Mouse (Mus musculus) CH12.LX (cell line): ENCODE measurements around the gene Rapgef4. TPM values are rescaled to one million over a fixed set of nuclear protein-coding genes. Genes with fewer than 3 reads are reported as not detected.

Experiments
- DNase-seq: peaks from one replicate; pipeline ENCODE4 v3.0.0-alpha.2; 2013; ENCODE audit errors: extremely low read depth
- H3K27ac ChIP-seq: 2 replicates; pipeline ENCODE4 v1.5.1; 2012; ENCODE audit warnings: low read depth, mild to moderate bottlenecking, control low read depth, moderate library complexity; ENCODE audit not compliant: insufficient read depth
- H3K27me3 ChIP-seq: replicated peaks from 2 replicates; pipeline ENCODE3; 2012; ENCODE audit warnings: inconsistent platforms
- H3K36me3 ChIP-seq, 2 experiments: replicated peaks in 1 of 2; 2 replicates each; pipeline versions ENCODE3 to v1.6.1; 2012; ENCODE audit warnings: inconsistent platforms in 1 of 2, low read length in 1 of 2, mild to moderate bottlenecking in 1 of 2, mixed read lengths in 1 of 2, moderate library complexity in 1 of 2; ENCODE audit not compliant: control insufficient read depth in 1 of 2, insufficient read depth in 1 of 2
- H3K4me1 ChIP-seq, 2 experiments: 2 replicates each; pipeline ENCODE4 v1.6.1; 2012; ENCODE audit warnings: inconsistent platforms in 1 of 2, moderate library complexity in 1 of 2; ENCODE audit not compliant: insufficient read depth in 2 of 2, control insufficient read depth in 1 of 2
- H3K4me2 ChIP-seq: 2 replicates; pipeline ENCODE4 v1.6.1; 2012; ENCODE audit warnings: low read depth, mild to moderate bottlenecking, control low read depth; ENCODE audit not compliant: poor library complexity, insufficient read depth, severe bottlenecking
- H3K4me3 ChIP-seq, 3 experiments: fragments of 150-350 bp in 1 of 3; sonication (generic) in 1 of 3; replicated peaks in 1 of 3; 2 replicates each; pipeline versions ENCODE3 to v1.5.1; 2011 to 2012; ENCODE audit warnings: low read depth in 2 of 3, low read length in 2 of 3, mild to moderate bottlenecking in 2 of 3, moderate library complexity in 2 of 3, control low read depth in 1 of 3, improper control_type of control experiment in 1 of 3, inconsistent platforms in 1 of 3, mixed read lengths in 1 of 3; ENCODE audit not compliant: poor library complexity in 1 of 3
- H3K79me2 ChIP-seq: replicated peaks from 2 replicates; pipeline ENCODE4 v1.6.1; 2012; ENCODE audit warnings: mild to moderate bottlenecking, moderate library complexity; ENCODE audit not compliant: control insufficient read depth, poor library complexity, insufficient read depth, severe bottlenecking; ENCODE audit errors: extremely low read depth
- H3K9ac ChIP-seq: 2 replicates; pipeline ENCODE4 v1.6.1; 2012; ENCODE audit warnings: low read depth, mild to moderate bottlenecking, control low read depth, moderate library complexity; ENCODE audit not compliant: insufficient read depth
- H3K9me3 ChIP-seq: replicated peaks from 2 replicates; pipeline ENCODE3; 2012; ENCODE audit warnings: low read length, inconsistent platforms, mixed read lengths
- BHLHE40 ChIP-seq: IDR thresholded peaks from 2 replicates; pipeline ENCODE4 v1.6.1; 2011; ENCODE audit warnings: mild to moderate bottlenecking, low read depth, low read length, improper control_type of control experiment
- CHD1 ChIP-seq: IDR thresholded peaks from 2 replicates; pipeline ENCODE4 v1.6.1; 2012; ENCODE audit warnings: low read depth, low read length, improper control_type of control experiment, inconsistent platforms
- CTCF ChIP-seq, 2 experiments: IDR thresholded peaks in 1 of 2; conservative IDR thresholded peaks in 1 of 2; 2 replicates each; pipeline ENCODE4 v1.5.1; 2011 to 2012; ENCODE audit warnings: low read depth in 2 of 2, low read length in 2 of 2, improper control_type of control experiment in 1 of 2, inconsistent platforms in 1 of 2, mild to moderate bottlenecking in 1 of 2, moderate library complexity in 1 of 2
- E2F4 ChIP-seq: IDR thresholded peaks from 2 replicates; pipeline ENCODE4 v1.6.1; 2011; ENCODE audit warnings: low read depth, low read length, improper control_type of control experiment; ENCODE audit not compliant: insufficient replicate concordance
- ELF1 ChIP-seq: IDR thresholded peaks from 2 replicates; pipeline ENCODE4 v1.6.1; 2014; ENCODE audit warnings: low read depth, mild to moderate bottlenecking, inconsistent platforms, low read length, improper control_type of control experiment
- EP300 ChIP-seq: IDR thresholded peaks from 2 replicates; pipeline ENCODE4 v1.6.1; 2011; ENCODE audit warnings: low read length, improper control_type of control experiment
- ETS1 ChIP-seq: conservative IDR thresholded peaks from 2 replicates; pipeline ENCODE4 v1.6.1; 2012; ENCODE audit warnings: low read depth, mild to moderate bottlenecking, inconsistent platforms, low read length, improper control_type of control experiment, moderate library complexity
- GABPA ChIP-seq: IDR thresholded peaks from 2 replicates; pipeline ENCODE4 v1.6.1; 2012; ENCODE audit warnings: low read depth, low read length, improper control_type of control experiment, inconsistent platforms; ENCODE audit not compliant: insufficient replicate concordance
- IRF4 ChIP-seq: IDR thresholded peaks from 2 replicates; pipeline ENCODE4 v1.6.1; 2014; ENCODE audit warnings: low read depth, mild to moderate bottlenecking, inconsistent platforms, low read length, improper control_type of control experiment
- JUN ChIP-seq: IDR thresholded peaks from 2 replicates; pipeline ENCODE4 v1.6.1; 2011; ENCODE audit warnings: low read depth, mild to moderate bottlenecking, low read length, improper control_type of control experiment, moderate library complexity; ENCODE audit not compliant: insufficient read depth
- MAX ChIP-seq: IDR thresholded peaks from 2 replicates; pipeline ENCODE4 v1.6.1; 2011; ENCODE audit warnings: low read length, improper control_type of control experiment
- MAZ ChIP-seq: IDR thresholded peaks from 2 replicates; pipeline ENCODE4 v1.6.1; 2012; ENCODE audit warnings: low read depth, mild to moderate bottlenecking, inconsistent platforms, low read length, improper control_type of control experiment, moderate library complexity
- MEF2A ChIP-seq: IDR thresholded peaks from 2 replicates; pipeline ENCODE4 v1.6.1; 2014; ENCODE audit warnings: low read depth, mild to moderate bottlenecking, inconsistent platforms, low read length, improper control_type of control experiment, borderline replicate concordance
- MXI1 ChIP-seq: IDR thresholded peaks from 2 replicates; pipeline ENCODE4 v1.6.1; 2011; ENCODE audit warnings: mild to moderate bottlenecking, low read depth, low read length, improper control_type of control experiment
- NELFE ChIP-seq: IDR thresholded peaks from 2 replicates; pipeline ENCODE4 v1.6.1; 2011; ENCODE audit warnings: low read depth, low read length, improper control_type of control experiment
- PAX5 ChIP-seq: IDR thresholded peaks from 2 replicates; pipeline ENCODE4 v1.6.1; 2012; ENCODE audit warnings: low read length, inconsistent platforms, mixed read lengths
- RAD21 ChIP-seq: IDR thresholded peaks from 2 replicates; pipeline ENCODE4 v1.6.1; 2011; ENCODE audit warnings: low read depth, mild to moderate bottlenecking, low read length, improper control_type of control experiment, moderate library complexity
- TBP ChIP-seq: conservative IDR thresholded peaks from 2 replicates; pipeline ENCODE4 v1.6.1; 2011; ENCODE audit warnings: low read depth, low read length, improper control_type of control experiment
- UBTF ChIP-seq: IDR thresholded peaks from 2 replicates; pipeline ENCODE4 v1.6.1; 2012; ENCODE audit warnings: low read depth, mild to moderate bottlenecking, inconsistent platforms, low read length, improper control_type of control experiment, moderate library complexity
- USF2 ChIP-seq: conservative IDR thresholded peaks from 2 replicates; pipeline ENCODE4 v1.6.1; 2011; ENCODE audit warnings: low read depth, low read length, improper control_type of control experiment
- ZNF384 ChIP-seq: IDR thresholded peaks from 2 replicates; pipeline ENCODE4 v1.6.1; 2012; ENCODE audit warnings: low read depth, low read length, improper control_type of control experiment, inconsistent platforms
- dilution Hi-C: fragments of 300-500 bp; cut with MboI; formaldehyde crosslinking; loops from 2 replicates; pipeline ENCODE4 v1.14.3; 2020; ENCODE audit warnings: low sequenced_read_pairs; ENCODE audit not compliant: extremely low pct_unique_long_range_greater_than_20kb, extremely low pct_ligation_motif_present
- in situ Hi-C: fragments of 300-500 bp; cut with MboI; formaldehyde crosslinking; loops from 3 replicates; pipeline ENCODE4 v1.14.3; 2019; ENCODE audit warnings: low sequenced_read_pairs, low pct_ligation_motif_present, low pct_unique_long_range_greater_than_20kb, mixed read lengths
- polyA plus RNA-seq: library from polyadenylated mRNA; unstranded; fragments of >175 nt; gene quantifications from 2 replicates; pipeline ENCODE4 v1.2.1, GENCODE M21; 2012; ENCODE audit warnings: low read depth; ENCODE audit not compliant: insufficient read length
- total RNA-seq, 2 experiments: library from RNA; depleted of rRNA; stranded (reverse); fragments of 300-350 nt in 1 of 2; fragments of >200 nt in 1 of 2; gene quantifications; 2 replicates each; pipeline ENCODE4 v1.2.3; 2012 to 2014

Gene Rapgef4
- total and polyA plus RNA-seq, 3 experiments, result 0.12 to 0.13 TPM; not detected in 1

DNA sequence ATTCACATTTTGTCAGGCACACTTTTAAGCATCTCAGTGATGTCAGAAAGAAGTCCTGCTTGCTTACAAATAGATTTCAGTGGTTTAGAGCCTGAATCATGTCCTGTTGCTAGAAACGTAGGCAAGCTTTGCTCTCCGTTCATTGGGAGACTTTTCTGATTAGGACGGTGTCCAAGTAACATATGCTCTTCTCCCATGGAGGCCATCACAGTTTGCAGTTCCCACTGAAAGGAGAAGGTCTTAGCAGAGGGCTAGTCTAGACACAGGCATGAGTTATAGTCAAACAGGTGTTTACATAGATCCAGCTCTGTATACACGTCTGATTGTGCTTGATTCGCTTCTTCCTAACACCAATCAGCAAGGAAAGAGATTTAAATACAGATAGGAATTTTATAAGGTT is 135.7 kb downstream of the Rapgef4 start:
- Histone ChIP-seq H3K4me1 (peaks cover 11 to 34% of the 10 kb centered on the region in 2 experiments), H3K79me2 (no peaks in the 10 kb centered on the region), H3K36me3 (no peaks in the 10 kb centered on the region), H3K9me3 (no peaks in the 10 kb centered on the region), H3K27ac (no peak overlapping the region), H3K4me2 (no peak overlapping the region), H3K4me3 (no peak overlapping the region), H3K9ac (no peak overlapping the region), H3K27me3 (no peaks in the 10 kb centered on the region)
- DNase-seq, result no peak
- in situ Hi-C loops, result no loop called here
- dilution Hi-C loops, result no loop called here
- TF ChIP-seq ETS1 (no peak), E2F4 (no peak), MAZ (no peak), IRF4 (no peak), RAD21 (no peak), PAX5 (no peak), JUN (no peak), CHD1 (no peak)

DNA sequence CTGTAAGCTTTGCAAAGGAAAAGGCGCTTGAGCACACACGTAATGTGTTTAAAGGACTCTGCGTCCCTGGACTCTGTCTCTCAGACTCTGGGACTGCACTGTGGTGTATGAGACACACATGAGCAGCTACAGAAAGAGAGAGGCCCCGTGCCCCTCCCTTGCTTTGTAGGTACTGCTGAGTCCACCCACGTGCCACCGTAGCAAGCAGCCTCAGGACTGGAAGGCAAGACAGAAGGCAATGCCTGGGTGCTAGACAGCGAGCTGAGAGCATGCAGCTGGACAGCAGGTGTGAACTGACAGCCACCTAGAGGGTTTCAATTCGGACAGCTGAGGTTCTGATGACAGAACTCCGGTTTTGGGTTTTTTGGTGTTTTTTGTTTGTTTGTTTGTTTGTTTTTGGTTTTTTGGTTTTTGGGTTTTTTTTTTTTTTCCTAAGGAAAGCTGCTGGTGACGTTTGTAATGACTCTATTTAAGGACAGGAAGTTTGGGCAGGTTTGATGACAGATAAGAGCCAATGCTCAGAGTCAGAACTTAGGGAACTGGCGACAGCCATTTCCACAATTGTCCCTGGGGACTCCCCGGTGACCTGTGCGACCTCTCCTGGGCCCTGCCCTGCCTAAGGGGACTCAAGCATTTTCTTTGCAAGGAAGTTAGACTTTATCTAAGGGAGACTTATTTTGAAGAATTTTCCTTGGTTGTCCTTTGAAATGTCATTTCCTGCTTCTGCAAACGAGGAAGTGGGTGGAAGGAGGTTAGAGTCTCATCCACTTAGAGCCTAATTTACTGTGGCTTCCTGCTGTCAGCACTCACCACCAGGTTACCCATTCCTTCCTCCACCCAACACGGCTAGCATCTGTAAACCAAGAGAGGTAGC is 136.3 kb downstream of the Rapgef4 start:
- dilution Hi-C loops (no loop called here), in situ Hi-C loops (no loop called here)
- H3K4me1 ChIP-seq, result peaks cover 11 to 34% of the 10 kb centered on the region in 2 experiments
- H3K27me3 ChIP-seq, result no peaks in the 10 kb centered on the region
- H3K9me3 ChIP-seq, result no peaks in the 10 kb centered on the region
- no peak overlapping the region for H3K4me3 ChIP-seq
- peak; percentile 71 for DNase-seq
- H3K9ac ChIP-seq, result no peak overlapping the region
- TF ChIP-seq ZNF384 (peak; percentile 62; the same call in 1 of the 2 replicates), MAX (peak; percentile 74), BHLHE40 (peak; percentile 82), CTCF (conservative IDR thresholded peaks at IDR 0.05 in 1 of 2, IDR thresholded peaks at IDR 0.05 in 1 of 2; ENCODE audit: low read depth in 2 of 2, low read length in 2 of 2) (no peak), PAX5 (no peak), EP300 (peak; percentile 63; the same call in 1 of the 2 replicates), ELF1 (peak; percentile 31), MEF2A (peak; percentile 50; the same call in 1 of the 2 replicates), MAZ (no peak), MXI1 (peak; percentile 72; the same call in 1 of the 2 replicates), ETS1 (0 out of 2 replicates have a peak, but pooled peaks have one; percentile 24), TBP (no peak), GABPA (no peak), UBTF (no peak), USF2 (no peak), NELFE (no peak)
- peak overlapping the region; percentile 24 for H3K4me2 ChIP-seq
- H3K79me2 ChIP-seq, result no peaks in the 10 kb centered on the region
- H3K36me3 ChIP-seq, result no peaks in the 10 kb centered on the region
- H3K27ac ChIP-seq, result no peak overlapping the region
